Mouse (Mus musculus) hindbrain, embryonic 16.5 days (tissue): ENCODE measurements around the gene Pspc1. TPM values are rescaled to one million over a fixed set of nuclear protein-coding genes. Genes with fewer than 3 reads are reported as not detected.

Experiments used
- polyA plus RNA-seq: library from polyadenylated mRNA; unstranded; fragments of >200 nt; fragmentation: Nextera tagmentation; extraction: Ambion mirVana; gene quantifications from 2 replicates; pipeline ENCODE4 v1.2.1, GENCODE M21; 2015

Pspc1 gene
- polyA plus RNA-seq, 1 experiment from 2014 or later: 26.0 TPM

Other genes with a start within 250 kb of the Pspc1 start
- 5.3 and 6.2 TPM in 2 replicates for gene Cenpj, start 202.9 kb downstream of the Pspc1 start, polyA plus RNA-seq
- 0.90 and 1.3 TPM in 2 replicates for gene Parp4, start 202.7 kb downstream of the Pspc1 start, polyA plus RNA-seq
- 35.0 and 36.1 TPM in 2 replicates for gene Mphosph8, start 110.1 kb downstream of the Pspc1 start, polyA plus RNA-seq
- gene Zmym5, start 33.4 kb upstream of the Pspc1 start, polyA plus RNA-seq: 30.2 and 30.7 TPM in 2 replicates
- 44.9 and 54.4 TPM in 2 replicates for gene Zmym2, start 108.3 kb upstream of the Pspc1 start, polyA plus RNA-seq